Mouse (Mus musculus) limb, embryonic 14.5 days (tissue): ENCODE measurements around the gene Wars. TPM values are rescaled to one million over a fixed set of nuclear protein-coding genes. Genes with fewer than 3 reads are reported as not detected.

ENCODE experiments used
- ATAC-seq: fragments of 200-750 bp; cut with Nextera tagmentation; 2 replicates; pipeline ENCODE4 v1.8.0; 2017; ENCODE audit warnings: low read depth, moderate number of reproducible peaks, moderate TSS enrichment; ENCODE audit not compliant: low FRiP score
- DNase-seq: peaks from one replicate; pipeline ENCODE4 v3.0.0-alpha.2; 2015; ENCODE audit warnings: low spot score
- H3K27ac ChIP-seq: fragments of 300-500 bp; sonication (generic); replicated peaks from 2 replicates; pipeline ENCODE4 v1.5.1; 2014; ENCODE audit warnings: low read depth, mild to moderate bottlenecking, low read length, moderate library complexity, mixed read lengths
- H3K27me3 ChIP-seq: fragments of 300-500 bp; sonication (generic); 2 replicates; pipeline ENCODE4 v1.6.1; 2014; ENCODE audit warnings: low read length, mixed read lengths; ENCODE audit not compliant: control insufficient read depth, insufficient read depth
- H3K36me3 ChIP-seq: fragments of 300-500 bp; sonication (generic); 2 replicates; pipeline ENCODE4 v1.6.1; 2014; ENCODE audit warnings: mild to moderate bottlenecking, low read length, moderate library complexity, mixed read lengths; ENCODE audit not compliant: control insufficient read depth, insufficient read depth
- H3K4me1 ChIP-seq: fragments of 300-500 bp; sonication (generic); 2 replicates; pipeline ENCODE4 v1.6.1; 2014; ENCODE audit warnings: antibody characterized with exemption, low read length, mixed read lengths; ENCODE audit not compliant: control insufficient read depth, insufficient read depth
- H3K4me2 ChIP-seq: fragments of 300-500 bp; sonication (generic); replicated peaks from 2 replicates; pipeline ENCODE4 v1.6.1; 2014; ENCODE audit warnings: low read depth, mild to moderate bottlenecking, low read length, moderate library complexity; ENCODE audit not compliant: severe bottlenecking
- H3K4me3 ChIP-seq: fragments of 300-500 bp; sonication (generic); replicated peaks from 2 replicates; pipeline ENCODE4 v1.5.1; 2014; ENCODE audit warnings: low read length
- H3K9ac ChIP-seq: fragments of 300-500 bp; sonication (generic); 2 replicates; pipeline ENCODE4 v1.6.1; 2014; ENCODE audit warnings: mild to moderate bottlenecking, low read depth, low read length, moderate library complexity; ENCODE audit not compliant: severe bottlenecking
- H3K9me3 ChIP-seq: fragments of 300-500 bp; sonication (generic); 2 replicates; pipeline ENCODE4 v1.6.1; 2016; ENCODE audit warnings: low read length; ENCODE audit not compliant: control insufficient read depth
- POLR2A ChIP-seq: fragments of 200-500 bp; IDR thresholded peaks from 2 replicates; pipeline ENCODE4 v1.8.0; 2012; ENCODE audit warnings: inconsistent platforms, mild to moderate bottlenecking, moderate library complexity, borderline replicate concordance; ENCODE audit not compliant: insufficient read depth, insufficient read length; ENCODE audit errors: extremely low read depth
- WGBS: fragments of 180-500 bp; shearing (Covaris S2); extraction: QIAGEN DNeasy Blood & Tissue Kit; methylation state at CpG from one replicate; pipeline ENCODE4 v1.1.7; 2014; 5-methylcytosine and 5-hydroxymethylcytosine counted together
- polyA plus RNA-seq, 2 experiments: library from polyadenylated mRNA; depleted of rRNA in 1 of 2; stranded (reverse) in 1 of 2; unstranded in 1 of 2; fragments of >200 nt; fragmentation: Nextera tagmentation in 1 of 2; extraction: Ambion mirVana in 1 of 2; gene quantifications; 2 replicates each; pipeline versions ENCODE4 v1.2.1 to v1.2.3; 2012 to 2014

The Wars gene
- polyA plus RNA-seq, 2 experiments = 65.6 to 67.6 TPM

- ATAC-seq (no peak), DNase-seq (no peak)
- H3K4me1 ChIP-seq = no peaks in the 10 kb centered on the region
- no peaks in the 10 kb centered on the region for H3K27me3 ChIP-seq
- H3K36me3 ChIP-seq = peaks cover 30% of the 10 kb centered on the region
- 76% methylated on average over 7 of the region's 7 CpGs for WGBS
- no peak overlapping the region for H3K27ac ChIP-seq
- no peak overlapping the region for H3K9ac ChIP-seq
- no peak overlapping the region for H3K4me2 ChIP-seq
- TF ChIP-seq POLR2A = no peak
- H3K9me3 ChIP-seq = no peaks in the 10 kb centered on the region
- H3K4me3 ChIP-seq = no peak overlapping the region
Observed at GRCm38 (mm10) chr12:108857589-108858184, 36.3 kb downstream of the Wars start.

GRCm38 (mm10) chr12:108857109-108857508 is 36.9 kb downstream of the Wars start:
- Histone ChIP-seq H3K9me3 (no peaks in the 10 kb centered on the region), H3K27me3 (no peaks in the 10 kb centered on the region), H3K27ac (no peak overlapping the region), H3K4me2 (no peak overlapping the region), H3K4me3 (no peak overlapping the region), H3K36me3 (peaks cover 24% of the 10 kb centered on the region), H3K9ac (no peak overlapping the region), H3K4me1 (no peaks in the 10 kb centered on the region)
- ATAC-seq = no peak
- DNase-seq = no peak
- TF ChIP-seq POLR2A = no peak
- 90% methylated on average over 7 of the region's 7 CpGs for WGBS

GRCm38 (mm10) chr12:108856186-108856585 is 37.8 kb downstream of the Wars start:
- Histone ChIP-seq H3K36me3 (peaks cover 18% of the 10 kb centered on the region), H3K27me3 (no peaks in the 10 kb centered on the region), H3K4me3 (no peak overlapping the region), H3K4me1 (no peaks in the 10 kb centered on the region), H3K9me3 (no peaks in the 10 kb centered on the region), H3K27ac (no peak overlapping the region), H3K9ac (no peak overlapping the region), H3K4me2 (no peak overlapping the region)
- DNase-seq (no peak), ATAC-seq (no peak)
- 90% methylated on average over 8 of the region's 8 CpGs for WGBS
- no peak for TF ChIP-seq POLR2A

- no peak for TF ChIP-seq POLR2A
- Histone ChIP-seq H3K36me3 (peaks cover 7% of the 10 kb centered on the region; the same call in 1 of the 2 replicates), H3K27ac (no peak overlapping the region), H3K9me3 (no peaks in the 10 kb centered on the region), H3K9ac (no peak overlapping the region), H3K4me3 (no peak overlapping the region), H3K27me3 (no peaks in the 10 kb centered on the region), H3K4me1 (no peaks in the 10 kb centered on the region), H3K4me2 (no peak overlapping the region)
- ATAC-seq (no peak), DNase-seq (no peak)
- WGBS = 89% methylated on average over 10 of the region's 10 CpGs
Observed at GRCm38 (mm10) chr12:108855081-108855480, 38.9 kb downstream of the Wars start.

GRCm38 (mm10) chr12:108852822-108853221 is 41.2 kb downstream of the Wars start:
- no peaks in the 10 kb centered on the region for H3K4me1 ChIP-seq
- TF ChIP-seq POLR2A = no peak
- no peak overlapping the region for H3K9ac ChIP-seq
- H3K27me3 ChIP-seq = no peaks in the 10 kb centered on the region
- ATAC-seq (no peak), DNase-seq (no peak)
- H3K36me3 ChIP-seq = no peaks in the 10 kb centered on the region
- H3K27ac ChIP-seq = no peak overlapping the region
- H3K4me3 ChIP-seq = no peak overlapping the region
- no peaks in the 10 kb centered on the region for H3K9me3 ChIP-seq
- WGBS = 90% methylated on average over 8 of the region's 8 CpGs
- no peak overlapping the region for H3K4me2 ChIP-seq
